Mouse (Mus musculus) liver, adult 2 months (tissue): ENCODE results near the gene Iscu. TPM values are rescaled to one million over a fixed set of nuclear protein-coding genes. Genes with fewer than 3 reads are reported as not detected.
A peak's percentile ranks its signal among the peaks of the same experiment; 100 is the strongest.

Experiments
- DNase-seq: peaks from one replicate; pipeline ENCODE4 v3.0.0-alpha.2; 2011; ENCODE audit warnings: low read depth, low spot score; ENCODE audit errors: extremely low read depth
- H3K27ac ChIP-seq: fragments of 200-500 bp; replicated peaks from 2 replicates; pipeline ENCODE4 v1.5.1; 2012; ENCODE audit warnings: low read depth, mild to moderate bottlenecking, control low read depth, inconsistent platforms, low read length; ENCODE audit not compliant: insufficient read depth
- H3K27me3 ChIP-seq: fragments of 200-500 bp; 2 replicates; pipeline ENCODE4 v1.6.1; 2012; ENCODE audit warnings: mild to moderate bottlenecking, moderate library complexity, low read length, inconsistent platforms; ENCODE audit not compliant: control insufficient read depth, insufficient read depth
- H3K36me3 ChIP-seq: fragments of 200-500 bp; 2 replicates; pipeline ENCODE4 v1.6.1; 2012; ENCODE audit warnings: low read length, inconsistent platforms; ENCODE audit not compliant: control insufficient read depth, insufficient read depth
- H3K4me1 ChIP-seq: fragments of 200-500 bp; 2 replicates; pipeline ENCODE4 v1.6.1; 2011; ENCODE audit warnings: low read length; ENCODE audit not compliant: control insufficient read depth, insufficient read depth
- H3K4me3 ChIP-seq: fragments of 200-500 bp; 2 replicates; pipeline ENCODE4 v1.5.1; 2011; ENCODE audit warnings: low read depth, mild to moderate bottlenecking, control low read depth, low read length, moderate library complexity; ENCODE audit not compliant: insufficient read depth
- H3K79me2 ChIP-seq: fragments of 200-500 bp; 2 replicates; pipeline ENCODE4 v1.6.1; 2012; ENCODE audit warnings: inconsistent platforms, mild to moderate bottlenecking, low read length, moderate library complexity; ENCODE audit not compliant: control insufficient read depth, insufficient read depth
- H3K9ac ChIP-seq: fragments of 200-500 bp; 2 replicates; pipeline ENCODE4 v1.6.1; 2012; ENCODE audit warnings: low read depth, mild to moderate bottlenecking, control low read depth, inconsistent platforms, low read length
- CTCF ChIP-seq: fragments of 200-500 bp; IDR thresholded peaks from 2 replicates; pipeline ENCODE4 v1.5.1; 2011; ENCODE audit warnings: low read depth, low read length, control low read depth
- POLR2A ChIP-seq: fragments of 200-500 bp; IDR thresholded peaks from 2 replicates; pipeline ENCODE4 v1.6.1; 2011; ENCODE audit warnings: low read length, control low read depth; ENCODE audit not compliant: insufficient read depth; ENCODE audit errors: extremely low read depth
- WGBS: fragments of 180-500 bp; shearing (Covaris S2); methylation state at CpG from one replicate; pipeline ENCODE4 v1.1.7; 2018; 5-methylcytosine and 5-hydroxymethylcytosine counted together
- polyA plus RNA-seq: library from polyadenylated mRNA; depleted of rRNA; stranded (reverse); fragments of >200 nt; gene quantifications from 2 replicates; pipeline ENCODE4 v1.2.3, GENCODE M21; 2012
- total RNA-seq: library from RNA; depleted of rRNA; stranded (reverse); fragments of >200 nt; gene quantifications from 2 replicates; pipeline ENCODE4 v1.2.3, GENCODE M21; 2014

The Iscu gene
- total and polyA plus RNA-seq, 2 experiments, result 104 to 133 TPM

DNA sequence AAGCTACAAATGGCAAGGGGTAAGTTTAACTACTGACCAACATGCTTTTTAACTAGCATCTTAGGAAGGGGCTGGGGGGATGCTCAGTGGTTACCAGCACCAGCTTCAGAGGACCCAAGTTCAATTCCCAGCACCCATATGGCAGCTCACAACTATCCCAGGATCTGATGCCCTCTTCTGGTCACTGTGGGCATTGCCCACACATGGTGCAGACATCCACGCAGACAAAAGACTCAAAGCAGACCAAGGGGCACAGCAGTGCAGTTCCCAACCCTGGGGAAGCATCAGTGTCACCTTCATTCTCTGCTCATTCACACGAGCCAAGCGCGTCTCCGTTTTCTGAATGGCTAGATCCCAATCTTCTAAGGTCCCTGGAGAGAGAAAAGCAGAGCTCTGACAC, 24.9 kb upstream of the Iscu start:
- Histone ChIP-seq H3K9ac (no peak overlapping the region), H3K79me2 (no peaks in the 10 kb centered on the region), H3K36me3 (peaks cover 17% of the 10 kb centered on the region), H3K4me1 (no peaks in the 10 kb centered on the region), H3K27ac (no peak overlapping the region), H3K27me3 (no peaks in the 10 kb centered on the region), H3K4me3 (no peak overlapping the region)
- no peak for DNase-seq
- 96% methylated on average over 5 of the region's 5 CpGs for WGBS
- TF ChIP-seq CTCF, result peak; percentile 39; the same call in 1 of the 2 replicates
- TF ChIP-seq POLR2A, result no peak

DNA sequence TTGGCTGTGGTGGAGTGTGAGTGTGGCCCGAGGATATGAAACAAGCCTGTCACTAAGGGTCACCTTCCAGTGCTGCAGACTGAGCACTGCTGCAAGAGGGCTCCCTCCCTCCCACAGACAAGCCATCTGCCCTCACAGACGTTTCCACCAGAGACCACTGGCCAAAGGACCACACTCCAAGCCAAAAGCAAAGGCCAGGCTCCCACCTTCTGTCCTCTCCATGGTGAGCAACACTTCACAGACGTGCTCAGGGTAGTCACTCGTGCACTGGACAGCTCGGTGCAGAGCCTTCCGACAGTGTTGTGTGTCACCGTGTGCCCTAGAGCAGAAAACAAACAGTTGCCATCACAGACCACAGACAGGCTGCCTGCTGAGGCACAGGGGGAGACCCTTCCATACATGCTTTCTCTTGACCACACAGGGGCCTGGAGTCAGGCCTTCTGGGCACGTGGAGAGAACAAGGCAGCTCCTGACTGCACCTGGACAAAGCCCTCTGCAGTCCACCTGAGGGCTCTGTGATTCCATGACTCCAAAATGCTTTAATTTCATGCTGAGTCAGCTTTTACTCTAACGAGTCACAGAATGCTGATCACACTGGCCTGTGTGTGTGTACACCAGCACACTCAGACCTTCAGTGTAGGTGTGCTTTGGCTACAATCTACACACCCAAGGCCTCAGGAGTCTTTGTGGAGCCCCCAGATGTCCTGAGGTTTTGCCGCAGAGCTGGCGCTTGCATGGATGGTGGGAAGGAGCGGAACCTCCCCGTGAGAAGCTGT, 23.8 kb upstream of the Iscu start:
- Histone ChIP-seq H3K4me1 (no peaks in the 10 kb centered on the region), H3K4me3 (no peak overlapping the region), H3K79me2 (no peaks in the 10 kb centered on the region), H3K36me3 (peaks cover 15% of the 10 kb centered on the region), H3K27ac (no peak overlapping the region), H3K27me3 (no peaks in the 10 kb centered on the region), H3K9ac (no peak overlapping the region)
- no peak for TF ChIP-seq CTCF
- TF ChIP-seq POLR2A, result no peak
- DNase-seq, result no peak
- WGBS, result 95% methylated on average over 13 of the region's 13 CpGs

DNA sequence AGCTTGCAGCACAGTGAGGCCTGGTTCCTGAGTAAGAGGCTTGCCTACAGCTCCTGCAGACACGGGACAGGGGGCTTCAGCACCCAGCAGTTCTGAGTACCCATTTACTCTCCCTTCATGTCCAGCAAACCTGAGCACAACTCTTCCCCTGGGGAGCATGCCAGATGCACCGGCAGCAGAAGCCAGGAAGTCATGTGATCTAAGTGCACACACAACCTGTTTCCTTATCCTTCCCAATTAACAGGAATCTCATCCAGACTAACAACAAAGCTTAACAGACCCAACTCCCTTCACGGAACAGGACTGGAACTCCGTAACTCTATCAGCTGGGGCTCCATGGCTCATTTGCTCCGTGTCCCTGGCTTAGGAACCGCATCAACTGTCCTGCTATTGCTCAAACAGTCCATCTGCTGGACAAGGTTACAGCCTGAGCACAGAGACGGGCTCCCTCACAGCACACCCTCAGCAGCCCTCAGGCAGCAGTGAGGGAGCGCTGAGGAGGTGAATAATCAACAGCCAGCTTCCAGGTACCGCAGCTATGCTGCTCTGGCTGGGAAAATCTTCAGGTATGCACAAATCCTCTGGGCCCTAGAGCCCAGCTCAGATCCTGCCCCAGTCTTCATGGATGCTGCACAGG, 20.9 kb upstream of the Iscu start:
- DNase-seq, result no peak
- no peaks in the 10 kb centered on the region for H3K79me2 ChIP-seq
- peaks cover 9% of the 10 kb centered on the region; the same call in 1 of the 2 replicates for H3K36me3 ChIP-seq
- H3K9ac ChIP-seq, result no peak overlapping the region
- no peak overlapping the region for H3K4me3 ChIP-seq
- no peaks in the 10 kb centered on the region for H3K27me3 ChIP-seq
- TF ChIP-seq CTCF, result no peak
- TF ChIP-seq POLR2A, result no peak
- H3K4me1 ChIP-seq, result no peaks in the 10 kb centered on the region
- WGBS, result 82% methylated on average over 9 of the region's 9 CpGs
- H3K27ac ChIP-seq, result no peak overlapping the region

- no peak for DNase-seq
- H3K27ac ChIP-seq, result no peak overlapping the region
- TF ChIP-seq CTCF, result no peak
- no peak for TF ChIP-seq POLR2A
- H3K36me3 ChIP-seq, result peaks cover 8% of the 10 kb centered on the region; the same call in 1 of the 2 replicates
- no peaks in the 10 kb centered on the region for H3K27me3 ChIP-seq
- H3K9ac ChIP-seq, result no peak overlapping the region
- no peaks in the 10 kb centered on the region for H3K4me1 ChIP-seq
- no peaks in the 10 kb centered on the region for H3K79me2 ChIP-seq
- no peak overlapping the region for H3K4me3 ChIP-seq
- WGBS, result 93% methylated on average over 15 of the region's 15 CpGs
These were observed 17.1 kb upstream of the Iscu start for GRCm38 (mm10) chr5:113755347-113756030.

DNA sequence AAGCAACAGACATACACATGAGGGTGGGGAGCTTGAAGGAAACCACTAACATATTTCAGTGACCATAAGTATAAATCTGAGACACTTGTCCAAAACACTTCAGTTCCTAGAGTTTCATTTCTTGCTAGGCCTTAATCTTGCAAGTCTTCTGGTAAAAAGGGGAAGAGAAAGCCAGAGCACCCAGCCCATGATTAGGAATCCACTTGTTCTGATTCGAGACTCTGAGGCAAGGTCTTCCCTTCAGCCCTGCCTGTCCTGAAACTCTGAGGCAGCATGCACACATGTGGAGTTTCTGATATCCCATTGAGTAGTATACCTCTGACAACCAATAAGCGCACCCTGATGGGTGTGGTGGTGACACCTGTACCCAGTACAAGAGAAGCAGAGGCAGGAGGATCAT, 11.0 kb upstream of the Iscu start:
- no peak overlapping the region for H3K27ac ChIP-seq
- peaks cover 8% of the 10 kb centered on the region; the same call in 1 of the 2 replicates for H3K79me2 ChIP-seq
- no peaks in the 10 kb centered on the region for H3K4me1 ChIP-seq
- TF ChIP-seq POLR2A (no peak), CTCF (no peak)
- no peaks in the 10 kb centered on the region for H3K27me3 ChIP-seq
- whole genome bisulfite sequencing, result 94% methylated on average over 2 of the region's 2 CpGs
- peaks cover 9% of the 10 kb centered on the region; the same call in 1 of the 2 replicates for H3K36me3 ChIP-seq
- no peak overlapping the region for H3K9ac ChIP-seq
- no peak overlapping the region for H3K4me3 ChIP-seq
- DNase-seq, result no peak
